Mouse (Mus musculus) lung, embryonic 15.5 days (tissue): ENCODE data around the gene Vmn1r43. TPM values are rescaled to one million over a fixed set of nuclear protein-coding genes. Genes with fewer than 3 reads are reported as not detected.
"Not testable (repeated sequence)": the region's sequence is repeated elsewhere in the genome, so short reads cannot be mapped to it uniquely, and the experiment has no call there.

ENCODE experiments used
- ATAC-seq: fragments of 200-750 bp; cut with Nextera tagmentation; 2 replicates; pipeline ENCODE4 v1.8.0; 2017; ENCODE audit warnings: moderate number of reproducible peaks, borderline replicate concordance; ENCODE audit not compliant: low FRiP score, low TSS enrichment; ENCODE audit errors: extremely low read depth
- H3K27ac ChIP-seq: fragments of 300-500 bp; sonication (generic); 2 replicates; pipeline ENCODE4 v1.5.1; 2015; ENCODE audit warnings: moderate library complexity, mild to moderate bottlenecking, inconsistent platforms
- H3K27me3 ChIP-seq: fragments of 300-500 bp; sonication (generic); 2 replicates; pipeline ENCODE4 v1.6.1; 2015; ENCODE audit warnings: inconsistent platforms
- H3K36me3 ChIP-seq: fragments of 300-500 bp; sonication (generic); 2 replicates; pipeline ENCODE4 v1.6.1; 2015; ENCODE audit warnings: inconsistent platforms
- H3K4me1 ChIP-seq: fragments of 300-500 bp; sonication (generic); 2 replicates; pipeline ENCODE4 v1.6.1; 2015; ENCODE audit warnings: inconsistent platforms
- H3K4me2 ChIP-seq: fragments of 300-500 bp; sonication (generic); 2 replicates; pipeline ENCODE4 v1.6.1; 2015; ENCODE audit warnings: inconsistent platforms, mild to moderate bottlenecking, moderate library complexity
- H3K4me3 ChIP-seq: fragments of 300-500 bp; sonication (generic); 2 replicates; pipeline ENCODE4 v1.5.1; 2015; ENCODE audit warnings: mild to moderate bottlenecking, inconsistent platforms
- H3K9ac ChIP-seq: fragments of 300-500 bp; sonication (generic); 2 replicates; pipeline ENCODE4 v1.6.1; 2015; ENCODE audit warnings: inconsistent platforms
- H3K9me3 ChIP-seq: fragments of 300-500 bp; sonication (generic); 2 replicates; pipeline ENCODE4 v1.6.1; 2016; ENCODE audit warnings: inconsistent platforms
- WGBS: fragments of 180-500 bp; shearing (Covaris S2); methylation state at CpG from one replicate; pipeline ENCODE4 v1.1.7; 2015; 5-methylcytosine and 5-hydroxymethylcytosine counted together
- polyA plus RNA-seq: library from polyadenylated mRNA; unstranded; fragments of >200 nt; fragmentation: Nextera tagmentation; extraction: Ambion mirVana; gene quantifications from 2 replicates; pipeline ENCODE4 v1.2.1, GENCODE M21; 2015

The Vmn1r43 gene
- polyA plus RNA-seq = 0.01 TPM in 1 of 2 replicates, not detected in the other

- WGBS = 69% methylated on average over 3 of the region's 3 CpGs
- H3K27me3 ChIP-seq, H3K9ac ChIP-seq, H3K36me3 ChIP-seq, H3K4me2 ChIP-seq, H3K4me3 ChIP-seq, H3K4me1 ChIP-seq, H3K9me3 ChIP-seq, ATAC-seq, H3K27ac ChIP-seq: not testable (repeated sequence)
Observed at GRCm38 (mm10) chr6:89876313-89876712, at the start of gene Vmn1r43, which contains the start of gene Vmn1r42. Vmn1r43 (minus strand) TSS chr6:89876413. Vmn1r42 (minus strand) TSS chr6:89876413.

GRCm38 (mm10) chr6:89883812-89884211, 7.6 kb upstream of the Vmn1r43 start:
- ATAC-seq = no peak
- Histone ChIP-seq H3K4me2 (no peak overlapping the region), H3K36me3 (no peaks in the 10 kb centered on the region), H3K9me3 (no peaks in the 10 kb centered on the region), H3K27ac (no peak overlapping the region), H3K9ac (no peak overlapping the region), H3K27me3 (no peaks in the 10 kb centered on the region), H3K4me1 (no peaks in the 10 kb centered on the region), H3K4me3 (no peak overlapping the region)
- WGBS = 31% methylated on average over 2 of the region's 2 CpGs

- Histone ChIP-seq H3K36me3 (no peaks in the 10 kb centered on the region), H3K4me3 (no peak within 1 kb of the TSS), H3K27ac (no peak within 1 kb of the TSS), H3K9ac (no peak within 1 kb of the TSS), H3K9me3 (no peaks in the 10 kb centered on the region), H3K4me1 (no peaks in the 10 kb centered on the region), H3K4me2 (no peak within 1 kb of the TSS), H3K27me3 (no peaks in the 10 kb centered on the region)
- no peak for ATAC-seq
- 83% methylated on average over 1 of the region's 1 CpGs for WGBS
Observed at GRCm38 (mm10) chr6:89883360-89883759, 7.1 kb upstream of the Vmn1r43 start, which contains the start of gene Vmn1r44. Vmn1r44 (plus strand) TSS chr6:89883660.

- Histone ChIP-seq H3K4me1 (no peaks in the 10 kb centered on the region), H3K4me3 (no peak overlapping the region), H3K9me3 (no peaks in the 10 kb centered on the region), H3K27ac (no peak overlapping the region), H3K9ac (no peak overlapping the region), H3K36me3 (no peaks in the 10 kb centered on the region), H3K27me3 (no peaks in the 10 kb centered on the region), H3K4me2 (no peak overlapping the region)
- ATAC-seq = no peak
Observed at GRCm38 (mm10) chr6:89880867-89881266, 4.7 kb upstream of the Vmn1r43 start.

GRCm38 (mm10) chr6:89876963-89877362, 750 bp upstream of the Vmn1r43 start:
- H3K9ac ChIP-seq = no peak overlapping the region
- H3K9me3 ChIP-seq = no peaks in the 10 kb centered on the region
- H3K4me2 ChIP-seq = no peak overlapping the region
- H3K36me3 ChIP-seq = no peaks in the 10 kb centered on the region
- H3K27me3 ChIP-seq = no peaks in the 10 kb centered on the region
- 61% methylated on average over 2 of the region's 2 CpGs for WGBS
- ATAC-seq = no peak
- H3K4me3 ChIP-seq = no peak overlapping the region
- no peak overlapping the region for H3K27ac ChIP-seq
- H3K4me1 ChIP-seq = no peaks in the 10 kb centered on the region

GRCm38 (mm10) chr6:89867976-89868375, 8.2 kb downstream of the Vmn1r43 start:
- 94% methylated on average over 2 of the region's 2 CpGs for WGBS
- Histone ChIP-seq H3K27me3 (no peaks in the 10 kb centered on the region), H3K9me3 (peaks cover 6% of the 10 kb centered on the region; the same call in 1 of the 2 replicates), H3K27ac (no peak overlapping the region), H3K4me1 (no peaks in the 10 kb centered on the region), H3K4me3 (no peak overlapping the region), H3K9ac (no peak overlapping the region), H3K4me2 (no peak overlapping the region), H3K36me3 (no peaks in the 10 kb centered on the region)
- no peak for ATAC-seq

- ATAC-seq = no peak
- no peaks in the 10 kb centered on the region for H3K36me3 ChIP-seq
Observed at GRCm38 (mm10) chr6:89867276-89867675, 8.9 kb downstream of the Vmn1r43 start.

GRCm38 (mm10) chr6:89863792-89864191, 12.4 kb downstream of the Vmn1r43 start:
- WGBS = 64% methylated on average over 4 of the region's 4 CpGs
- no peak for ATAC-seq
- H3K36me3 ChIP-seq = no peaks in the 10 kb centered on the region
- H3K9me3 ChIP-seq = peaks cover 6% of the 10 kb centered on the region; the same call in 1 of the 2 replicates
- no peak overlapping the region for H3K27ac ChIP-seq
- no peak overlapping the region for H3K9ac ChIP-seq
- H3K4me3 ChIP-seq = no peak overlapping the region
- H3K27me3 ChIP-seq = no peaks in the 10 kb centered on the region
- H3K4me2 ChIP-seq = no peak overlapping the region
- H3K4me1 ChIP-seq = no peaks in the 10 kb centered on the region

More at GRCm38 (mm10) chr6:89867276-89867675, 8.9 kb downstream of the Vmn1r43 start:
- Histone ChIP-seq H3K27me3 (no peaks in the 10 kb centered on the region), H3K9me3 (peaks cover 6% of the 10 kb centered on the region; the same call in 1 of the 2 replicates), H3K4me1 (no peaks in the 10 kb centered on the region), H3K4me2 (no peak overlapping the region), H3K9ac (no peak overlapping the region), H3K27ac (no peak overlapping the region), H3K4me3 (no peak overlapping the region)
- 88% methylated on average over 2 of the region's 2 CpGs for WGBS

- no peak overlapping the region for H3K27ac ChIP-seq
- H3K36me3 ChIP-seq = no peaks in the 10 kb centered on the region
- no peaks in the 10 kb centered on the region for H3K27me3 ChIP-seq
- H3K4me3 ChIP-seq = no peak overlapping the region
- no peak overlapping the region for H3K9ac ChIP-seq
- H3K4me2 ChIP-seq = no peak overlapping the region
- H3K4me1 ChIP-seq = no peaks in the 10 kb centered on the region
- ATAC-seq = no peak
- 69% methylated on average over 2 of the region's 2 CpGs for WGBS
- H3K9me3 ChIP-seq = no peaks in the 10 kb centered on the region
Observed at GRCm38 (mm10) chr6:89859839-89860238, 16.4 kb downstream of the Vmn1r43 start.

GRCm38 (mm10) chr6:89857552-89857951, 18.7 kb downstream of the Vmn1r43 start:
- Histone ChIP-seq H3K9me3 (no peaks in the 10 kb centered on the region), H3K9ac (no peak overlapping the region), H3K4me3 (no peak overlapping the region), H3K27ac (no peak overlapping the region), H3K27me3 (no peaks in the 10 kb centered on the region), H3K4me2 (no peak overlapping the region), H3K36me3 (no peaks in the 10 kb centered on the region), H3K4me1 (no peaks in the 10 kb centered on the region)
- WGBS = 73% methylated on average over 3 of the region's 3 CpGs
- no peak for ATAC-seq

Other genes starting within 250 kb of the Vmn1r43 start
- 11.2 and 11.6 TPM in 2 replicates for gene Txnrd3, start 232.4 kb downstream of the Vmn1r43 start, polyA plus RNA-seq
- gene Vmn1r40, start 168.9 kb downstream of the Vmn1r43 start, polyA plus RNA-seq = not detected in 2 replicates
- not detected in 2 replicates for gene Vmn1r41, start 135.6 kb downstream of the Vmn1r43 start, polyA plus RNA-seq
- not detected in 2 replicates for gene Vmn1r42, start within 50 bp of the Vmn1r43 start, polyA plus RNA-seq
- gene Vmn1r44, start 7.2 kb upstream of the Vmn1r43 start, polyA plus RNA-seq = not detected in 2 replicates
- gene Vmn1r45, start 64.2 kb upstream of the Vmn1r43 start, polyA plus RNA-seq = not detected in 2 replicates
- not detected in 2 replicates for gene Vmn1r46, start 92.9 kb upstream of the Vmn1r43 start, polyA plus RNA-seq
- not detected in 2 replicates for gene Vmn1r47, start 139.7 kb upstream of the Vmn1r43 start, polyA plus RNA-seq
- not detected in 2 replicates for gene Vmn1r48, start 160.4 kb upstream of the Vmn1r43 start, polyA plus RNA-seq
- gene Vmn1r49, start 202.1 kb upstream of the Vmn1r43 start, polyA plus RNA-seq = not detected in 2 replicates
- not detected in 2 replicates for gene Vmn1r50, start 225.0 kb upstream of the Vmn1r43 start, polyA plus RNA-seq
- not detected in 2 replicates for gene Vmn1r51, start 246.2 kb upstream of the Vmn1r43 start, polyA plus RNA-seq